ENCODE assay signal across 28 mouse cellular contexts in genomic region chr19:6553174-6553573, GRCm38 (mm10). TPM values are rescaled to one million over a fixed set of nuclear protein-coding genes. Genes with fewer than 3 reads are reported as not detected.
DNase-seq lines count a peak whose midpoint lies in the region; ATAC-seq and TF ChIP-seq lines count a peak whose summit lies in the region.
"Had no signal": no experiment of that assay in that cellular context is flagged by ENCODE, and none has a peak within 500 bp of the region (broad histone marks: within the 10 kb centered on the region; RNA-seq: fewer than 3 reads in every experiment).

No protein-coding gene starts in this region.

- ATAC-seq in heart, embryonic 12.5 days (ENCODE audit: insufficient number of reproducible peaks, low FRiP score) = no peak
- no peak for ATAC-seq in heart, embryonic 15.5 days (replicated peaks; ENCODE audit: insufficient number of reproducible peaks, insufficient read depth, low FRiP score, low read depth)
- no peak for ATAC-seq in lung, embryonic 14.5 days (ENCODE audit: insufficient read depth)
- ATAC-seq: forebrain, embryonic 14.5 days; inflammation-experienced regulatory T-cells, adult 6 months; intestine, embryonic 16.5 days; Patski had no signal

- H3K9ac ChIP-seq in heart, embryonic 12.5 days = no peak overlapping the region
- no peak overlapping the region for H3K9ac ChIP-seq in heart, embryonic 15.5 days
- H3K9ac ChIP-seq in lung, embryonic 14.5 days = no peak overlapping the region
- H3K9ac ChIP-seq: embryonic facial prominence, embryonic 12.5 days; embryonic facial prominence, embryonic 15.5 days; forebrain, postnatal 0 days; hindbrain, embryonic 14.5 days had no signal

- no peak for TF ChIP-seq CTCF in lung, embryonic 14.5 days (IDR thresholded peaks at IDR 0.05; ENCODE audit: low read depth)

- H3K27ac ChIP-seq in heart, embryonic 12.5 days (ENCODE audit: poor library complexity, severe bottlenecking) = 0 out of 2 replicates have a peak overlapping the region, but pooled peaks have one; percentile 17
- H3K27ac ChIP-seq in heart, embryonic 15.5 days = peak overlapping the region; percentile 33
- H3K27ac ChIP-seq in lung, embryonic 14.5 days (ENCODE audit: low read depth) = peak overlapping the region; percentile 58; the same call in 1 of the 2 replicates
- H3K27ac ChIP-seq: hindbrain, embryonic 14.5 days; hindbrain, postnatal 0 days had no signal

- no peak overlapping the region for H3K4me3 ChIP-seq in heart, embryonic 12.5 days
- H3K4me3 ChIP-seq in heart, embryonic 15.5 days = no peak overlapping the region
- no peak overlapping the region for H3K4me3 ChIP-seq in lung, embryonic 14.5 days (ENCODE audit: low read depth, low read length)
- H3K4me3 ChIP-seq: embryonic facial prominence, embryonic 12.5 days; embryonic facial prominence, embryonic 15.5 days; gastrocnemius, adult 2 months had no signal

- H3K36me3 ChIP-seq in heart, embryonic 12.5 days = no peaks in the 10 kb centered on the region
- H3K36me3 ChIP-seq in heart, embryonic 15.5 days = no peaks in the 10 kb centered on the region
- no peaks in the 10 kb centered on the region for H3K36me3 ChIP-seq in lung, embryonic 14.5 days (ENCODE audit: insufficient read depth)
- H3K36me3 ChIP-seq: embryonic facial prominence, embryonic 12.5 days; embryonic facial prominence, embryonic 15.5 days had no signal

- H3K9me3 ChIP-seq in heart, embryonic 12.5 days (replicated peaks) = no peaks in the 10 kb centered on the region
- no peaks in the 10 kb centered on the region for H3K9me3 ChIP-seq in heart, embryonic 15.5 days (replicated peaks)
- H3K9me3 ChIP-seq in lung, embryonic 14.5 days (ENCODE audit: low read depth, low read length) = no peaks in the 10 kb centered on the region
- H3K9me3 ChIP-seq: embryonic facial prominence, embryonic 12.5 days; embryonic facial prominence, embryonic 15.5 days had no signal

- peaks cover 3% of the 10 kb centered on the region; the same call in 1 of the 2 replicates for H3K4me1 ChIP-seq in heart, embryonic 12.5 days (replicated peaks)
- H3K4me1 ChIP-seq in heart, embryonic 15.5 days (replicated peaks) = peaks cover 8% of the 10 kb centered on the region; the same call in 1 of the 2 replicates
- H3K4me1 ChIP-seq in lung, embryonic 14.5 days (ENCODE audit: insufficient read depth) = no peaks in the 10 kb centered on the region

- WGBS in heart, embryonic 12.5 days = 51% methylated on average over 5 of the region's 5 CpGs
- 51% methylated on average over 5 of the region's 5 CpGs for WGBS in heart, embryonic 15.5 days
- 54% methylated on average over 5 of the region's 5 CpGs for WGBS in lung, embryonic 14.5 days

- no peak overlapping the region for H3K4me2 ChIP-seq in heart, embryonic 12.5 days
- H3K4me2 ChIP-seq in heart, embryonic 15.5 days = no peak overlapping the region
- no peak overlapping the region for H3K4me2 ChIP-seq in lung, embryonic 14.5 days
- H3K4me2 ChIP-seq: embryonic facial prominence, embryonic 12.5 days; embryonic facial prominence, embryonic 15.5 days; hindbrain, embryonic 14.5 days had no signal

- DNase-seq in cerebellum, adult 11-12 months = peak; percentile 12
- DNase-seq in cerebellum, postnatal 14 days = no peak
- DNase-seq in heart, adult 9 months (ENCODE audit: low spot score in 2 of 2) = no peak
- DNase-seq in heart, postnatal 4 days = no peak
- DNase-seq in lung, embryonic 14.5 days = no peak
- no peak for DNase-seq in lung, adult 18-20 months
- DNase-seq: adrenal gland, postnatal 10 days; adrenal gland, postnatal 36 days; forebrain, postnatal 0 days; kidney, adult 18-20 months had no signal

- no peaks in the 10 kb centered on the region; the same call in 1 of the 2 replicates for H3K27me3 ChIP-seq in heart, embryonic 12.5 days (replicated peaks)
- H3K27me3 ChIP-seq in heart, embryonic 15.5 days = peaks cover under 1% of the 10 kb centered on the region; the same call in 1 of the 2 replicates
- H3K27me3 ChIP-seq in lung, embryonic 14.5 days (ENCODE audit: insufficient read depth, low read length) = no peaks in the 10 kb centered on the region
- H3K27me3 ChIP-seq: embryonic facial prominence, embryonic 12.5 days; embryonic facial prominence, embryonic 15.5 days had no signal

RNA-seq across cellular contexts. Expression of gene Slc22a12, which starts 10.3 kb away (rescaled TPM):
- polyA plus RNA-seq in heart, embryonic 12.5 days (2016; fragmentation: Nextera tagmentation; extraction: Ambion mirVana) = not detected in 2 replicates
- polyA plus RNA-seq in heart, embryonic 15.5 days (2015; fragmentation: Nextera tagmentation; extraction: Ambion mirVana) = not detected in 2 replicates
- total RNA-seq in heart, postnatal 4 days (2021) = not detected
- polyA plus RNA-seq in lung, embryonic 14.5 days (2014; fragmentation: Nextera tagmentation; extraction: Ambion mirVana) = not detected in 2 replicates
- total RNA-seq: adrenal gland, postnatal 10 days; common myeloid progenitor, adult 5-6 weeks; ES-E14; forebrain, postnatal 0 days; gastrocnemius, adult 2 months; gastrocnemius, postnatal 14 days; gastrocnemius, postnatal 4 days; hematopoietic stem cell, adult 5-6 weeks had no signal
- polyA plus RNA-seq: embryonic facial prominence, embryonic 12.5 days; embryonic facial prominence, embryonic 15.5 days; forebrain, embryonic 11.5 days; forebrain, embryonic 14.5 days; heart, postnatal 0 days; hindbrain, embryonic 14.5 days; inflammation-experienced regulatory T-cells, adult 6 months; intestine, embryonic 16.5 days; Patski had no signal
